Mouse (Mus musculus) common myeloid progenitor, adult 5-6 weeks (primary cell): ENCODE results near the gene Sall1. TPM values are rescaled to one million over a fixed set of nuclear protein-coding genes. Genes with fewer than 3 reads are reported as not detected.

Experiments used
- ATAC-seq: replicated peaks from 2 replicates; pipeline ENCODE4 v1.8.0; 2016; ENCODE audit warnings: low read depth, mild to moderate bottlenecking, moderate TSS enrichment, inconsistent platforms; ENCODE audit not compliant: poor library complexity, severe bottlenecking
- total RNA-seq: library from RNA; stranded (forward); fragments of 200-1000, 187-1606 nt; gene quantifications from 2 replicates; pipeline ENCODE4 v1.2.3, GENCODE M21; 2017

Sall1 gene
- total RNA-seq: not detected in 2 replicates

DNA sequence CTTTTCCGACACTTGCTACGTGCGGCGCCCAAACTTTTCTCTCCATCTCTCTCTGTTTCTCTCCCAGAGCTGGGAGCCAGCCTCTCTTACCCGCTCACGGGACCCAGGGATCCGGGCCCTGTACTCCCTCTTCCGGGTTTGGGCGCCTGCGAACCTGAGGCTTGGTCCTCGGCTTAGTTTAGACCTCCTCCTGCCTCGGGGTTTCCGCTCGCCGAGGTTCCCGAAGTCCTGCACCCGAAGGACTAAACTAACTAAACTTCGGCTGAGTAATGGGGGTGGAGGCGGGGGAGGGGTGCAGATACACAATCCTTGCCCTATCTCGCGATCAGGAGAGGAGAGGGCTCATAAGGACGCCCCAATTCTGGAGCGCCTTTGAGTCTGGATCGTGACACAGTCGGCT is at the start of gene Sall1:
Gene Sall1, minus strand, starts transcription at position 223 of the 400 bp plus-strand sequence.
- ATAC-seq: no peak

DNA sequence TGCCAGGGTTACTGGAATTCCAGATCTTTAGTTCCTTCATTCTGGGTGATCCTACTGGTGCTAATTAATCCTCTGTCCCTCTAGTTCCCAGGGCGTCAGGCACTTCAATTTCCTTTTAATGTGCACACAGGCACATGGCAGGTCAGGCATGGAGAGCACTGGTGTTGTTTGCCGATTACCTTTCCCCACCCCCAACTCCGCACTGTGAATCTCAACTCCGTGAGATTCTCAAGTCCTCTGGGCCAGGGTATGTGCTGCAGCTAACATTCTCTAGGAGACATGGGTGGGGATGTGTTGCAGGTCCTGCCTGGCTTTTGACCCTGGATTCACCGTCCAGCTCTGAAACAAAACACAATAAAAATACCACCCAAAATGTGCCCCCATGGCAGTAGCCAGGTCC is 46.0 kb upstream of the Sall1 start:
- ATAC-seq: no peak

DNA sequence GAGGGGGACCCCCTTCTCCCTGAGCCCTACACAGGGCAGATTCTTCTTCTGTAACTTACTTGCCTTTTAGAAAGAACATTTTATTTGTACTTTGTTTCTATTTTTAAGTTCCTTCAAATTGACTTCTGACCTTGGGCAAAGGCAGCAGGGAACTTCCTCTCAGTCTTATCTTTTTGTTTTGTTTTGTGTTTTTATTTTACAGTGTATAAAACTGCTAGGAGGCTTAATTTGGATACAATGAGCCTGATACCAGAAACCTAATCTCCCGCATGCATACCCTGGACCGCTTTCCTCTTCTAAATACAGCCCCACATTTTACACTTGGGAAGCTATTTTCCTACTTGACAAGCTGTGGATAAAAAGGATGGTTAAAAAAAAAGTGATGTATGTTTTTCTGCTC is 35.2 kb upstream of the Sall1 start:
- no peak for ATAC-seq

DNA sequence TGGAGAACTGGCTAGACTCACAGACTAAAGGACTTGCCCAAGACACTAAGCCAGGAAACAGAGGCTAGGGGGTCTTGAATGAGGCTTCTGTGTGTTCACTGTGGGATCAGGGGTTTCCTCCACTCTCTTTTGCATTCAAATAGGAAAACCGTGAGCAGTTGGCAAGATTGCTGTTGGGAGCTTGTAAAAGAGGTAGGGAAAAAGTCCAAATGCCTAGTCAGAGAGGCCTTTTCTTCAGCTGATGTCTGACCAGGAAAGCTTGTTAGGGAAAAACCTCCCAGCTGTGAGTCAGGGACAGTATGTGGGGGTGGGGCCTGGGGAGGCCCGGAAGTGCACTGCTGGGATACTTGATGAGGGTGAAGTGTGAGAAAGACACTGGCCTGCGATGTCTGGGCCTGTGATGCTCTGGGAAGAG is 29.0 kb upstream of the Sall1 start:
- no peak for ATAC-seq

DNA sequence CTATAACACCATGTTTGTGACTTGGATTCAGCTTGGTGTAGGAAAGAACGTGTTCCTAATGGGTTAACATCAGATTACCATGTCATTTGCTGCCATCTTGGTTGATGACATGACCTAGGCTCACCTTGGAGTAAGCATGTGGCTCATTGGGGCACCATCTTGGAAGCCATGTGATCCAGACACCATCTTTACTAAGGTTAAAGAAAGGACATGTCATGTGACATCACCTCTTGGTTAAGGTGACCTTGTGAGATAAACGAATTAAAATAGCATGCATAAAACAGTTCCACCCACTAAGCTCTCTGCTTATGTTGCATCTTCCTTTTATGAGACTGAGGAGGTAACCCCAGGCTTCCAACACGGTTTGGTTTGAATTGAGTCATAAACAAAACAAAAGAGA is 23.5 kb upstream of the Sall1 start:
- ATAC-seq: no peak

DNA sequence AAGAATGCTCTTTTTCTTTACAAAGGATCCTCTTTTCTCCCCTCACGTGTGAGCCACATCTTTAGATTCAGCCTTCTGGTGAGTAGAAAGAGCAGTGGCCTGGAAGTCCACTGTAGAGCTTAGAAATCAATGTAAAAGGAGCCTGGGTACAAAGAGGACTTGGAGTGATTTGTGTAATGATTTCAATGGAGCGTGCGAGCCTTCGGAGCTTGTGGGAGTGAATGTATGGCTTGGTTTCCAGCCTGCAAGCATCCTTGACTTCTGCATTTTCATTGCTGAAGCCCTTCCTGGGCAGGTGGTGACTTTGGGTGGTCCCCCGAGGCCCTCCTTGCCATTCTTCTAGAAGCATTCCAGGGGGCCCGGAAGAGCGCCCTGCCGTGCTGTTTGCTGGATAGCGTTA is 20.1 kb upstream of the Sall1 start:
- ATAC-seq: no peak

DNA sequence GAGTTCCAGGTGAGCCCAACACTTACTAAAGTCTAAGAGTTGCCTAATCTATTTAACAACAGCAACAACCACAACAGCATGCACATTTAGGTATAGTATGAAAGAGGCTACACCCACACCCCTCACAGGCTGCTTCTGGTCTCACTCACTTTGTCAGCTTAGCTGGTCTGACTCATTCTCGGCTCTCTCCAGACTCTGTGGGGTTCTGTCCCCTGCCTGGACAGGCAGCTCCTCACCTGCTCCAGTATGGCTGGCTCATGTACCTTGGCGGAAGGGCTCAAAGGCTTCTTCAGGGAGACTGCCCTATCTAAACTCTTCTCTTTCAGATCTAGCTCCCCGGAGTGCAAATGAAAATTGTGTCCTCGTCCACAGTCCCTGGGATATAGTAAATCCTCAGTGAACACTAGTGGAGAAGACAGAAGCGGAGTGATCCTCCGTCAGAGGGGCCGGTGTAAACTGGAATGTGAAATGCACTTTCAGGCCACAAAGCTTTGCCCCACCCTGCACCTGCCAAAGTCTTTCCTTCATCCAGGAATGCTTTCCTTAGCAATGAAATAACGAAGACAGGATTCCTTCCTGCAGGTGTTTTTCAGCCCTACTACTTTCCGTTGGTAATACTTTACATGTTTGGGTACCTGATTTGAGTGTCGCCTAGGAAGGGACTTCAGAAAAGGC is 19.5 kb upstream of the Sall1 start:
- ATAC-seq: no peak

DNA sequence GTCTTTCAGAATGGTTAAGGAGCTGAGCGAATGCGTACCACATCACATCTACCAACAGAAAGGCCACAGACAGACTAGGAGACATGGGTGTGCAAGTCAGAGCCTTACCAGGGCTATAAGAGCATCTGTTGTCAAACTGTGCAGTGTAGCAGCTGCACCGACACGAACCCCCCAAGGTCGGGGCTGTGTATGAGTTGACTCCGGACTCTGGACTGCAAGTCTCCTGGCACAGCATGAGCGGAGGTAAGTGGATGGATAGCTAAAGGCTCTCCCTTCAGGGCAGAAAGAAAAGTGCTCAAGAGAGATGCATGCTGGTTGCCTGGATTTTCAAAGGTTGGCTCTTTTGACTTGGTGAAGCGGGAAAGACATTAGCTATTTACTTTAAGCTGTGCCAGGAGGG is 16.8 kb upstream of the Sall1 start:
- ATAC-seq: no peak

DNA sequence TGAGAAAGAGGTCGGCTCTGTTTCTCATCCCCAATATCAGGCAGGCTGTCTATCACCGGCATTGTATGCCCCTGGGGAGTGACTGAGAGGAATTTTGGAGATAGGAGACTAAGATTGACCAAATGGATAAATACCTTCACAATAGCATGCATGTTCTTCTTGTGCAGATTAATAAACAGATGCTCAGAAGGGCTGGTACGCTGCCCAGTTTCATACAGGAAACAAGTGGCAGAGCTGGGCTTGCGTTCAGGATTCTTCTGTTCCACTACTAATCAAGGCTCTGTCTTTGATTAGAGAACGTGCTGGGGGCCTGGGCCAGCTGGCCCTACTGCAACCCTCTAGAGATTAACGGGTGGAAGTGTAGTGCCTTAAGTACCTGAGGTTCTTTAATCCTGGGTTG is 15.5 kb upstream of the Sall1 start:
- ATAC-seq: no peak

DNA sequence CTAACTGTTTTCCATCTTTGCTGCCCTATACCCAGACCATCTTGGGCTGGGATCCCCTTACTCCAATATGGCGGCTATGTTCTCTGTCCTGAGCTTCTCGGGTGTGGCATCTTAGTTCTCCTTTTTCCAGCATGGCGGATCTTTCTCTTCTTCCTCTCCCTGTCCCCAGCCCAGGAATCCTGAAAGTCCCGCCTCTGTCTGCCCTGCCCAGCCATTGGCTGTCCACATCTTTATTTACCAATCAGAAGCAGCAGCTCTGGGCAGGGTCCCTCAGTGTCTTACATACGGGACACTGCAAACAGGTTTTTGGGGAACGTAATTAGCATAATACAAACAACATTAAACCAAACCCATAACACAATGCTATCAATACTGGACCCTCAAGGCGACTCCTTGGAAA is 8.9 kb upstream of the Sall1 start:
- ATAC-seq: no peak

DNA sequence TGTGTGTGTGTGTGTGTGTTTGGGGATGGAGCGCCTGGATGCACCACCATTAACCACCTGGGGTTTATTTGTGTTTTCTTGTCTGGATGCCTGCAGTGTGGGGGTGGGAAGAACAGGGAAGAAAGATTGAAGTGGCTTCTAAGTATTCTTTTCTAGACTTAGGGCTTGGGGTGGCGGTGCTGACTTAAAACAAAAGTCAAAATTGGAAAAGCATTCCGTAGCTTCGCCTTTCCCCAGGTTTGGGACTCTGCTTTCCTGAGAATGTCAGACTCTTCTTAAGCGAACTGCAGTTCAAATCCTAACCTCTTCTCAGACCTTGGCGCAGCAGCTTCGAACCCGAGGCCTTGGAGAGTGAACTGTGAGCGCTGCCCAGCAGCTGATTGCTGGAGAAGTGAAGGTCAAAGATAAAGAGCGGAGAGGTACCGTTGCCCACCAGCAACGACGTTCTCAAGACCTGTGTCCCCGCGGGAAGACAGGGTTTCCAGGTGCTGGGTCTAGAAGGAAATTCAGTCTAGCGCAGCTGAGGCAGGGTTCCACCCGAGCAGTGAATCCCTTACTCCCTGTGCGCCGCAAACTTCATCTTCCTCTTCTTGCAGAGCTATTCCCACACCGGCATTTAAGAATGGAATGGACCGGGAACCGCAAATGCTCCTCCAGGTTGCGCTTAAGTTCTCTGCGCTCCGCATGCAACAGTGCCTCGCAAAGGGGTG is 2.8 kb upstream of the Sall1 start:
- no peak for ATAC-seq

DNA sequence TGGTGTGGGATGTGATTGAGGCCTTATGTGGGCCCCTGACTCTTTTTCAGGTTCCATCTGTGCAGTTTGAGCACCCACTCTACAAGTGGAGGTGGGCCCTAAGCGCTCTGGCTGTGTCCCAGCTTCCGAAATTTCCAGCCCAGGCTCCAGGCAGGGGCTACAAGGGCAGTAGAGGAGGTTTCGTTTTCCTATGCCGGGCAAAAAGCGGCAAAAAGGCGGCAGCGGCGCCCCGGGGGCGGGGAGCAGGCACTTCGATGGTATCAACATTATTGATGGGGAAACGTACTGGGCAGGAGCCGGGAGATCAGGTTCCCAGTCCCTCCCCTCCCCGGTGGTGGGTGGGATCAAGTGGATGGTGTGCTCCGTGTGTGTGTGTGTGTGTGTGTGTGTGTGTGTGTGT is 2.3 kb upstream of the Sall1 start:
- ATAC-seq: no peak

DNA sequence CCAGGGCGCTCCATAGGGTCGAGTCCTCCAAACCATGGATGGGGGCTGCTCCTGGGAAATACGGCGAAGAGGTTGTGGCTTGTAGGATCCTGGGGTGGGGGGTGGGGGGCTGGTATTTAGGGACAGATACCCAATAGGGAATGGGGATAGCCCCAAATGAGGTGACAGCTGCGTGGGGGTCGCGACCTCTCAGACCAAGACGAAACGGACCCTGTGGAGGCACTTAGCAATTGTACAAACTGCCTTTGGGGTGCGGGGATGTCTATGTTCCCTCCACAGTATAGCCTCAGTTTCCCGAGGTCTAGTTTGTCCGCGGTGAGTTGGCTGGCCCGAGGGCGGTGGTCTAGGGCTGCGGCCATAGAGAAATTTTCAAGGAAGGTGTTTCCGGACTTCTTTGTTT is 1.8 kb upstream of the Sall1 start:
- ATAC-seq: no peak

DNA sequence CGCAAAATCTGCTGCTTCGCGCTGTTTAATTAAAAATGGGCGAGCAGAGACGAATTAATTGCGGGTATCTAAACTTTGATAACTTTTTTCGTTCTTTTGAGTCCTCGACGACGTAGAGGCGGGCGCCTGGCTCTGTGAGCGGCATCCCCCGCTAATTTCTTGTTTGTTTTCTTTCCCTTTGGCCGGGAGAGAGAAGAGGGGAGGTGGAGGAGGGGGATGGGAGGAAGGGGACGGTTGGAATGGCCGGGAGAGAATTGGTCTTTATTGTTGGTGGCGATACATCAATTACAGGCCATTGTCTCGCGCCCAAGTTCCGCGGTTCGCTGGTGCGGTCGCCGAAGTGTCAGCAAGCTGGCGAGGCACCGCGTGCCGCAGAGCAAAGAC is 1.2 kb upstream of the Sall1 start:
- ATAC-seq: no peak

DNA sequence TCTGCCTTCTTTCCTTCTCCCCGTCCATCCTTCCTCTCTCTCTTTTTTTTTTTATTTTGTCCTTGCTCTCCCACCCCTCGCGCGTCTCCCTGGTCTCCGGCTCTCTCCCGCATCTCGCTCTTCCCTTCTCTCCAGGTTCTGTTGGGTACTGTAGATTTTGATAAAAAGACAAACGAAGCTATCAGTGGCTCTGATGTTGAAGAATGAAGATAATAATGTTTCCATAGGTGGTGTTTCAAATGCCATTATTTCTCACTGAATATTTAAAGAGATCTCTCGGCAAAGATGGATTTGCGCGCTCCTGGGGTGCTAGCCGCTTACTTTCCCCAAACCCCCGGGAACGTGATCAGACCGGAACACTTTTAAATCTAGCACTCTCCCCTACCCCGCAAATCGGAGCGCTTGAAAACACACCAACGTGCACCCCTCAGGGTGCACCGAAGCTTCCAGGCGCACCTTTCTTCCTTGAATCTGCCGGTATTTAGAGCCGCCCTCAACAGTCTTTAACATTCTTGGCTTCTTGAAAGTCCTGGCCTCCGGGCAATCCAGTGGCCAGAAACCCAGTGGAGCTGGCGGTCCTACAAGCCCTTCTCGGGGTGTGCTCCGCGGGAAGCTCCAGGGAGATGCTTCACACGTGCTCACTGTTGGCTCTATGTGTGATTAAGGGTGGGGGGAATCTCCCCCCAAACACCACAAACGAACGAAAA is 702 bp upstream of the Sall1 start:
- ATAC-seq: no peak

DNA sequence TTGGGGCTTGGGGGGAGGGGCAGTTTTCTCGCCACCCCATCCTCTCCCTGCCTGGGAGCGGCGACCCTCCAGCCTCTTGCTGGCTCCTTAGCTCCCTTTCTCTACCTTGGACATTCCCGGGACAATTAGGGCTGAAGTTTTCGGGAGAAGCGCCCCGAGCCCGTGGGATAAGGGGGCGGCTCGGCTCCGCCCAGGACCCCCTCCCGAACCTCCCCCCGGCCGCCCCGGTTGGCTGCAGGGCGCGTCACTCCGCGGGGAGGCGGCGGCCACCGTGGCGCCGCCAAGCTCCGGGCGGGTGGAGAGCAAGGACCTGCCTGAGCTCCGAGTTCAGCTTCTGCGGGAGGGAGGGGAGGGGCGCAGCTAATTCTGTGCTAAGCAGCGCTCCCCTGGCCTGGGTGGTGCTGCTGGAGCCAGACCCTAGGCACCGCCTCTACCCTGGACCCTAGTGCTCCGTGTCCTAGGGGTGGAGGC is 556 bp downstream of the Sall1 start:
- ATAC-seq: no peak

DNA sequence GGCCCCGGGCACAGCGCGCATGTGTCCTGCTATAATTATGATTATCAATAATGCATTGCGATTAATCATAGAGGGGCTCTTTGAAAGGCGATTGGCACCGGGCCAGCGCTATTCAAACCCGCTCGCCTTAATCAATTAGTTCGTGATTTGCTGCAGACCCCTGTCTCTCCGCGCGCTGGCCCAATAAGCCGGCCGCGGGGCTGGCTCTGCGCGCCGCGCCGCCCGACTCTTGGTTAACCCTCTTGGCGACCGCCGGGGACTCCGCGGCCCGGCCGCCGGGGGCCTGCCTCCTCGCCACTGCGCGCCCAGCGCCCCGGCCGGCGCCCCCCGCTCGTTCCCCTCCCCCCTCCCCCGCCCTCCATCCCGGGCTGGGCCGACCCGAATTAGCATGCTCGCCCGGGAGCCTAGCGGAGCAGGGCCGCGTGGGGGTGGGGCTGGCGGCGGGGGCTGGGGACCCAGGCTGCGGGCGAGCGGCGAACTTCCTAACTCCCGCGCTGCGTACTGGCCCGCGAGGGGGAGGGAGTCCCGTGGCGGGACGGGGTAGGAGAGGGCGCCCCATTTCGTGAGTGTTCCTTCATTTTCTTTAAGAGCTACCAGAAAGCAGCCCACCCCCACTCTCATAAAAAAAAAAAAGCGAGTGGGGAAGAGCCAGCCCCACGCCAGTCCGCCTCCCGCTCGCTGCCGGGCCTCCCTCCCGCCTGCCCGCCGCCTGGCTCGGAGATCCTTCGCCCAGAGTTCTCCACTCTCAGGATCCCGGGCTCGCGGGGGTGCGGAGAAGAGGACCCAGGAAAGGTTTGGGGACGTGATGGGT is 1.2 kb downstream of the Sall1 start:
- no peak for ATAC-seq

DNA sequence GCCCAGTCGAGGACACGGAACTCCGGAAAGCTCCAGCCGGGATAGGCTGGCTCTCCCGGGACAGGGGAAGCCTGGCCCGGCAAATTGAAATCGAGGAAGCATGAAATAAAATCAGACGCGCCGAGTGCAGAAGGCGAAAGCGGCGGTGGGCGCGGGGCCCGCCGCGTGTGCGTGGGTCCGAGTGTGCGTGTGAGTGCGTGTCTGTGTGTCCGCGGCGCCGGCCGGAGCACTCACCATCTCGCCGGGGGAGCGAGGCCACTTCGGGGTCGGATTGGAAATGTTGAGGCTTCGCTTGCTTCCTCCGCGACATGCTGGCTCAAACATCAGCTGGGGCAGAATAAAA is 1.9 kb downstream of the Sall1 start:
- no peak for ATAC-seq

DNA sequence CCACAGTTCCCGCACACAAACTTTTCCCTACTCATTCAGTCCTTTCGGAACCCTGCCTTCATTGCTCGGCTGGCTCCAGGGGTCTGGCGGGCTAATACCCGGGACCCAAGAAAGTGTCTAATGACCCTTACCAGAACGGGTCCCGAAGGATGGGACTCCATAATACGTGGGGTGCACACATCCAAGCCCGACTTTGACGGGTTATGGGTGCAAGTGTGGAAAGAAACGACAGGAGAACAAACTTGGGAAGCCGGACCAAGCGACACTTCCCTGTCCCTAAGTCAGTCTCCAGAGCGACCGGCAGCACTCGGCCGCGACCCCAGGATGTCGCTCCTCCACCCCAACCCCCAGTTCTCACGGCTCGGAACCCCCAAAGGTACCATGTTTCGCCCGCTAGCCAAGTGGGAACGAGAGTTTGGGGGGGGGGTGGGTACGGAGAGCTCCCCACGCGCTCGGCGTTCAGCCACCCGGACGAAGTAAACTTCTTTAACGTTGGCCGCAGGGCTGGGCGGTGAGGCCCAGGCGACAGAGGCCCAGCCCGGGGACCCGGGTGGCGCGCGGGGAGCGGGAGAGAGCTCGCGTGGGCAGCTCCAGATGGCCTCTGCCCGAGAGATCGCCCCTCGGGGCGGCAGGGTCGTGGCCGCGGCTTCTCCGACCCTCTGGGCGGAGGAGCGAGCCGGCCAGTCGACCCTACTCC is 2.4 kb downstream of the Sall1 start:
- no peak; the same call in 1 of the 2 replicates for ATAC-seq
